Mouse (Mus musculus): ENCODE data around the gene Galnt18.

GRCm38 (mm10) chr7:111779504-111780242, at the start of gene Galnt18:
- TF ChIP-seq CTCF (IDR thresholded peaks at IDR 0.05; ENCODE audit: extremely low read depth, insufficient read depth, insufficient read length, insufficient replicate concordance) (no peak), POLR2A (IDR thresholded peaks at IDR 0.05; ENCODE audit: low read depth, low read length) (no peak)

All from spleen, adult 2 months (tissue).